Mouse (Mus musculus) adrenal gland, adult 18-20 months (tissue): ENCODE data around the gene Olfr996. TPM values are rescaled to one million over a fixed set of nuclear protein-coding genes. Genes with fewer than 3 reads are reported as not detected.
"Not testable (repeated sequence)": the region's sequence is repeated elsewhere in the genome, so short reads cannot be mapped to it uniquely, and the experiment has no call there.

Experiments used
- DNase-seq, 2 experiments: peaks; one replicate each; pipeline ENCODE4 v3.0.0; 2021 to 2022; ENCODE audit warnings: low spot score in 2 of 2
- long read RNA-seq, 2 experiments: library from polyadenylated mRNA; stranded (forward); transcript quantifications; one replicate each; pipeline ENCODE4 v2.0.0; 2021
- total RNA-seq, 2 experiments: library from RNA; stranded (reverse); gene quantifications; 1 replicate in 1 of 2; 2 replicates in 1 of 2; pipeline ENCODE4 v1.2.3; 2021

Olfr996 gene
- total RNA-seq, result not detected
- long read RNA-seq, experiment 1, result 0 reads
- long read RNA-seq, experiment 2, result 0 reads

GRCm38 (mm10) chr2:85578915-85579314 is at the start of gene Olfr996:
TSS of gene Olfr996 (plus strand) at chr2:85579215.
- DNase-seq, result no peak

DNA sequence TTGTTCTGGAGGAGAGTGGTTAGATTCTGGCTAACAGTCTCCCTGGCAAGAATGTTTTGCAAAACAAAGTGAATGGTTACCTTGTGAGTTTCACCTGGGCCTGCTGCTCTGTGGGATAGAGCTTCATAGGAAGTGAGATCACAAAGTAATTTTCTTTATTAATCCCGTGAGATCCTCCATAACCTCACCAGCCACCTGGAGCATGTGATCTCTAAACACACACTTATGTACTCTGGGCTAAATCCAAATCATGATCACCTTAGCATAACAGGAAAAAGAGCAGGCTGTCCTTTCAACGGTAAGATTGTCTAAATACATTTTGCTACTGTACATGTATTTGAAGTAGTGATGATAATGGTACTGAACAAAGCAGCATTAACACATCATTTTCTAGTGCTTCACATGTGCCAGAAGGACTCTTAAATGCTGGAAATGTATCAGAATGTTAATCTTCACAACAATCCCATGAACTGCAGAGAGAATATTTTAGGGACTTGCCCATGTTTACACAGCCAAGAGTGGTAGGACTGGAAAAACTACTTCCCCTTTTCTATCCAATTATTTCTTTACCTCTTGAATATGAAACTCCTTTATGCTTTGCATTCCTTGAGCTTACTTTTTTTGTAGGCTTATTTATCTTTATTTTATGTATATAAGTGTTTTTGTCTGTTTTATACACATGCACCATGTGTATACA is 46.8 kb upstream of the Olfr996 start:
- no peak for DNase-seq

- no peak for DNase-seq
Observed at GRCm38 (mm10) chr2:85533934-85534333, 45.1 kb upstream of the Olfr996 start.

GRCm38 (mm10) chr2:85554806-85555205 is 24.2 kb upstream of the Olfr996 start:
- peak in 1 of 2 experiments; percentile 33 for DNase-seq

DNA sequence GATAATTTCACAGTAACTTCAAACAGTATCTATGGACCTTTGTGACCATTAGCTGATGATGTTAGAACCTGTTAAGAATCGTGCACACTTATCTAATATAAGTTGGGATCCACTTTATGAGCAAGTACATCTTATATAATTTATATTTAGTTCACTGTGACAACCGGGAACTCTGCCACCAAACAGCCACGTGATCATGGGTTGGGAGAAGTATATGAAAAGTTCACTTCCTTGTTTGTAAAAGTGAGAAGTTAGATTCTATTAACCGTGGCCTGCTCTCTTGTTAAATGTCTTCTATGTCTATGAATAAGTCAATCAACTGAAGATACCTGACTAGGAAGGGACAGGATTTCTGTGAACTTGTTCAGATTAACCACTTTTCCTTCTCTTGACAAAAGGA is 18.8 kb upstream of the Olfr996 start:
- no peak for DNase-seq

DNA sequence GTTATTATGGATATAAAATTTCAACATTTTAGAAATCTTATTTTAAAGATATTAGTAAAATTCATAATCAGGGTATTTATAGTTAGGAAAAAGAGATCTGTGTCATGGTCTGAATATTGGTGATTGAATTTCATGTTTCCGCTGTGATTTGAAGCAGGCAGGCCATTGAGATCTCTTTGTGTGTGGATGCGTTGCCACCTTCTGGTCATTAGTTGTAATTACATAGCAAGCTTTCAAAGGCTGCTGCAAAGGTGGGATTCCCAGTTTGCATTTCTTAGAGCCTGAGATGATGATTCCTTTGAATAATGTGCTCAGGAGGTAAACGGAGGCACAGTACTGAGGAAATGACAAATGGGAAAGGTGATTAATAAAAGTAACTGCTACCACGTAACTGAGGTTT is 17.8 kb upstream of the Olfr996 start:
- peak in 1 of 2 experiments; percentile 22 for DNase-seq

- not testable (repeated sequence) for DNase-seq
Observed at GRCm38 (mm10) chr2:85588648-85589047, 9.6 kb downstream of the Olfr996 start, which contains the start of gene Olfr998. TSS of gene Olfr998 (plus strand) at chr2:85588948.

DNA sequence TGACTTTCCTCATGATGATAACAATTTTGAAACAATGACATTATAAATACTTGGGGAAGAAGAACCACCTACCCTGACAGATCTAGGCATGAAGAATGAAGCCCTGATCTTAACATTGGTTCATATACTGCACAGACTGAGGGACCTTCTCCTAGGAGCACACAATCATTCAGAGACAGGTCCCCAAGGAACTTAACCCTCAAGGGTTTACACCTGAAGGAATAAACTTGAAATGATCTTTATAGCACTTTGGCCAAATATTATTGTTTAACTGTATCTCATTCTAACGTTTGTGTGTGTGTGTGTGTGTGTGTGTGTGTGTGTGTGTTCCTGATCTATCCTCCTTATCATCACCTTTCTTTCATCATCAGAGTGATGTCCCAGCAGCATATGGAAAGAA is 32.8 kb downstream of the Olfr996 start, which contains the start of gene Olfr1000:
Olfr1000 (minus strand) TSS at position 101 of the 400 bp plus-strand sequence.
- no peak for DNase-seq

Other genes with a start within 250 kb of the Olfr996 start
- gene Olfr987, start 239.9 kb upstream of the Olfr996 start, total RNA-seq, result not detected
- not detected for gene Olfr988, start 216.0 kb upstream of the Olfr996 start, total RNA-seq
- not detected for gene Olfr992, start 169.7 kb upstream of the Olfr996 start, total RNA-seq
- not detected for gene Olfr993, start 164.3 kb upstream of the Olfr996 start, total RNA-seq
- gene Olfr994, start 142.8 kb upstream of the Olfr996 start, total RNA-seq, result not detected
- not detected for gene Olfr995, start 135.6 kb upstream of the Olfr996 start, total RNA-seq
- gene 4833423E24Rik, start 60.2 kb upstream of the Olfr996 start, total RNA-seq, result under 1 TPM; 0.13 to 0.20 TPM
- not detected for gene Olfr998, start 9.7 kb downstream of the Olfr996 start, total RNA-seq
- gene Olfr1000, start 32.7 kb downstream of the Olfr996 start, total RNA-seq, result not detected
- gene Olfr1002, start 71.5 kb downstream of the Olfr996 start, total RNA-seq, result not detected
- not detected for gene Olfr154, start 85.2 kb downstream of the Olfr996 start, total RNA-seq
- not detected for gene Olfr1006, start 99.6 kb downstream of the Olfr996 start, total RNA-seq
- gene Olfr1008, start 110.2 kb downstream of the Olfr996 start, total RNA-seq, result not detected
- not detected for gene Olfr1009, start 136.2 kb downstream of the Olfr996 start, total RNA-seq
- gene Olfr1012, start 183.6 kb downstream of the Olfr996 start, total RNA-seq, result not detected
- gene Olfr1013, start 187.9 kb downstream of the Olfr996 start, total RNA-seq, result not detected
- not detected for gene Olfr1014, start 193.5 kb downstream of the Olfr996 start, total RNA-seq
- not detected for gene Olfr1015, start 202.8 kb downstream of the Olfr996 start, total RNA-seq
- not detected for gene Olfr1016, start 223.3 kb downstream of the Olfr996 start, total RNA-seq
- not detected for gene Olfr1018, start 239.3 kb downstream of the Olfr996 start, total RNA-seq